Mouse (Mus musculus) duodenum, adult 2 months (tissue): ENCODE measurements around the gene Slc22a12. TPM values are rescaled to one million over a fixed set of nuclear protein-coding genes. Genes with fewer than 3 reads are reported as not detected.

ENCODE experiments used
- polyA plus RNA-seq: library from polyadenylated mRNA; depleted of rRNA; stranded (reverse); fragments of >200 nt; gene quantifications from 2 replicates; pipeline ENCODE4 v1.2.3, GENCODE M21; 2012; ENCODE audit warnings: low replicate concordance; rRNA removed

The Slc22a12 gene
- 0.23 TPM in 1 of 2 replicates, not detected in the other for polyA plus RNA-seq

GRCm38 (mm10) chr19:6542367-6543034 lies at the start of gene Slc22a12:
TSS of gene Slc22a12 (minus strand) at chr19:6543032.

Other genes with a start within 250 kb of the Slc22a12 start
- gene Cdc42bpg, start 236.6 kb downstream of the Slc22a12 start, polyA plus RNA-seq = 35.7 and 40.2 TPM in 2 replicates
- 30.8 and 32.3 TPM in 2 replicates for gene Men1, start 208.1 kb downstream of the Slc22a12 start, polyA plus RNA-seq
- 59.4 and 76.0 TPM in 2 replicates for gene Map4k2, start 201.9 kb downstream of the Slc22a12 start, polyA plus RNA-seq
- gene Sf1, start 179.3 kb downstream of the Slc22a12 start, polyA plus RNA-seq = 183 TPM in 2 replicates
- gene Pygm, start 158.6 kb downstream of the Slc22a12 start, polyA plus RNA-seq = 4.6 and 7.3 TPM in 2 replicates
- 36.3 and 40.8 TPM in 2 replicates for gene Rasgrp2, start 143.7 kb downstream of the Slc22a12 start, polyA plus RNA-seq
- gene Nrxn2, start 124.3 kb downstream of the Slc22a12 start, polyA plus RNA-seq = 2.0 and 4.5 TPM in 2 replicates